Mouse (Mus musculus) left cerebral cortex, adult 9 months (tissue): ENCODE results near the gene Peli1.
"Not testable (repeated sequence)": the region's sequence is repeated elsewhere in the genome, so short reads cannot be mapped to it uniquely, and the experiment has no call there.

Source experiments
- DNase-seq, 2 experiments: peaks; one replicate each; pipeline ENCODE4 v3.0.0; 2022; ENCODE audit warnings: low spot score in 2 of 2

Gene Peli1

DNA sequence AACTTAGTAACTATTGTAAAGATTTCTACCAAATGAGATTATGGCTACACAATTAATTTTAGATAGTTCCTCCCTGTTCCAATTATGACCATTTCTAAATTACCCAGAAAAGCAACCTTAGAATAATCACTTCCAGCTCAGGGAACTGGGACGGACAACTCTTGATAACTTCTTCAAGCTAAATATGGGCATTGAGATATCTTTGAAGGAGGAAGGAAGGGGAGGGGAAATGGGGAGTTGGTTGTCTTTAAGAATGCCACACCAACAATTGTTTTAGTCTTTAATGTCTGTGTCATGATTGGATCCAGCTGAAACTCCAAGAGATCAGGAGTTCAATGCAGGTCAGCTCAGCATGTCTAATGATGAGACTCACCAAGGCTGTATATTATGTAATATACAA is 91.6 kb downstream of the Peli1 start:
- DNase-seq = no peak

DNA sequence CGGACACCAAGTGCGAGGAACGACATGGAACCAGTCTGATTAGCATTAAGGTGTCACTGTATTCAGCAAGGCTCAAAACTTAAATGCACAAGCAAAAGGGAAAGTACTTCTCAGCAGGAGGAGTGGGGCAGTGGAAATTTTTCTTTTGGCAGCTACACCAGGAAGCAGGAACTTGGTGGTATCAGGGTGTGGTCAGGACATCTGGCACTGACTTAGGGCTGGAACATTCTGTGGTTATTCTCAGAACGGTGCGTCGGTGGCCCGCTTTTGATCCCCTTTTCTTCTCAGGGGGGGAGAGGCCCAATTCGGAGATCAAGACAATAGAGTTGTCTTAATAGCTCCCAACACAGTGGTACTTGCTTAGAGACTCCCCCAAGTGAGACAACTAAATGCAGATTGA is 100.7 kb downstream of the Peli1 start:
- DNase-seq = not testable (repeated sequence)

DNA sequence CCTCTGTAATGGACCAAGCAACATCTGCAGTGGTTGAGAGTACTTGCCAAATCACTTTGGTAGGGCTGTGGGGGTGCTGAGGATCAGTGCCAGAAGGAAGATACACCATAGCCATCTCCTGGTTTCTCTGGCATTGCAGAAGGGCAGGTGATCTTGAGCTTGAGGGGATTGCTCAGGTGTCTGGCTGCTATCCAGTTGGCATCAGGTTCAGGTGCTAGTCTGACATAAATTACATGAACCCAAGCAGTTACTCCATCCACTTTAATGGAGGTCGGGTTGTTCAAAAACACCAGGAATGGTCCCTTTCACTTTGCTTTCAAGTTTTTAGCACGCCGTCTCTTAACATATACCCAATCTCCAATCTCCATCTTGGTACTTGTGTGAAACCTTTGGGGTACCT is 103.8 kb downstream of the Peli1 start:
- no peak for DNase-seq
